Mouse (Mus musculus) cerebellum, postnatal 14 days (tissue): ENCODE data around the gene Fsd2.

ENCODE experiments used
- DNase-seq, 2 experiments: peaks; one replicate each; pipeline ENCODE4 v3.0.0; 2021; ENCODE audit warnings: mixed read lengths in 2 of 2

Gene Fsd2

GRCm38 (mm10) chr7:81566892-81567291, at the start of gene Fsd2:
Gene Fsd2, minus strand, starts transcription at chr7:81566944.
- no peak for DNase-seq

- DNase-seq, result no peak
These were observed 48.3 kb upstream of the Fsd2 start for GRCm38 (mm10) chr7:81615031-81615430.

- peak; percentile 47 to 50 for DNase-seq
These were observed 46.3 kb upstream of the Fsd2 start for GRCm38 (mm10) chr7:81612856-81613635.

GRCm38 (mm10) chr7:81610125-81610524, 43.4 kb upstream of the Fsd2 start:
- peak; percentile 47 to 57 for DNase-seq

GRCm38 (mm10) chr7:81606452-81606851, 39.7 kb upstream of the Fsd2 start:
- peak; percentile 50 to 54 for DNase-seq

GRCm38 (mm10) chr7:81605489-81605888, 38.7 kb upstream of the Fsd2 start:
- no peak for DNase-seq

GRCm38 (mm10) chr7:81604991-81605390, 38.2 kb upstream of the Fsd2 start:
- DNase-seq, result no peak

- no peak for DNase-seq
These were observed 32.9 kb upstream of the Fsd2 start for GRCm38 (mm10) chr7:81599379-81600280.

- no peak for DNase-seq
These were observed 30.9 kb upstream of the Fsd2 start for GRCm38 (mm10) chr7:81597660-81598059.

GRCm38 (mm10) chr7:81596086-81596485, 29.3 kb upstream of the Fsd2 start:
- no peak for DNase-seq

- no peak for DNase-seq
These were observed 28.3 kb upstream of the Fsd2 start for GRCm38 (mm10) chr7:81595056-81595455.

- no peak for DNase-seq
These were observed 26.6 kb upstream of the Fsd2 start for GRCm38 (mm10) chr7:81593387-81593786.

- no peak for DNase-seq
These were observed 25.9 kb upstream of the Fsd2 start for GRCm38 (mm10) chr7:81592686-81593085.

GRCm38 (mm10) chr7:81587238-81587637, 20.5 kb upstream of the Fsd2 start:
- no peak for DNase-seq

GRCm38 (mm10) chr7:81585326-81585725, 18.6 kb upstream of the Fsd2 start:
- no peak for DNase-seq

GRCm38 (mm10) chr7:81583512-81583911, 16.8 kb upstream of the Fsd2 start:
- no peak for DNase-seq

GRCm38 (mm10) chr7:81579312-81579711, 12.6 kb upstream of the Fsd2 start:
- no peak for DNase-seq

- DNase-seq, result no peak
These were observed 11.7 kb upstream of the Fsd2 start for GRCm38 (mm10) chr7:81578413-81578812.

- DNase-seq, result no peak
These were observed 11.1 kb upstream of the Fsd2 start for GRCm38 (mm10) chr7:81577872-81578271.

- no peak for DNase-seq
These were observed 8.9 kb upstream of the Fsd2 start for GRCm38 (mm10) chr7:81575606-81576005.

GRCm38 (mm10) chr7:81573821-81574220, 7.1 kb upstream of the Fsd2 start:
- DNase-seq, result no peak

GRCm38 (mm10) chr7:81573397-81573796, 6.7 kb upstream of the Fsd2 start:
- peak in 1 of 2 experiments; percentile 11 for DNase-seq

- no peak for DNase-seq
These were observed 6.0 kb upstream of the Fsd2 start for GRCm38 (mm10) chr7:81572610-81573268.
